Mouse (Mus musculus) cortical plate, adult 2 months (tissue): ENCODE results near the gene Hist2h3c2.

ENCODE experiments used
- CTCF ChIP-seq: fragments of 200-500 bp; IDR thresholded peaks from 2 replicates; pipeline ENCODE4 v1.5.1; 2011; ENCODE audit warnings: mild to moderate bottlenecking, control low read depth, low read length; ENCODE audit not compliant: insufficient read depth; ENCODE audit errors: extremely low read depth
- POLR2A ChIP-seq: fragments of 200-500 bp; IDR thresholded peaks from 2 replicates; pipeline ENCODE4 v1.6.1; 2011; ENCODE audit warnings: mild to moderate bottlenecking, low read length, control low read depth; ENCODE audit not compliant: insufficient read depth; ENCODE audit errors: extremely low read depth

DNA sequence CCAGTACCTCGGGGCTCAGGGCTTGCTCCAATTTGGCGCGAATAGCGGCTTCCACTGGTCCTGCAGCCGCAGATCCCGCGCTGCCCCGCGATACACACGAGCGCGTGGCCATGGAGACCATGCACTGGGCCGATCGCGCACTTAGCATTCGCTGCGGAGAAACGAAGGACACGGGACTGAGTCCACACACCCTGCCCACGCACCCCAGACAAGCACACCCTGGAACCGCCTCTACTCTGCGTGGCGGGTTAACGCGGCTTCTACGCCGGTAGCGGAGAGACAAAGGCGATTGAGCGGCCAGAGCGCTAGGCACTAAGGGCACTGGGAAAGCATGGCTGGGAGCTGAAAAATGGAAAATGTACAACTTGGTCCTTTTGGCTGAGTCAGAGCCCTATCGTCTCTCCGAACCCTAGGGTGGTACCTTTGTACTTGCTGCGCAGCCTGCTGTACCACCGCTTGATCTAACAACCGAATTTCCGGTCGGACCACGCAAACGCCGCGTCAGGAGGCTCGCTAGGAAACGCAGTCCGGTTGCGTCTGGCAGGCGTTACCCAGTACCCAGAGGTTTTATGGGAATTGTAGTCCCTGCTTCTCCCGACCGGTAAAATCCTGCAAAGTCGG lies 41.7 kb downstream of the Hist2h3c2 start:
- TF ChIP-seq CTCF = no peak
- peak; percentile 97 for TF ChIP-seq POLR2A
